Mouse (Mus musculus) lung, embryonic 16.5 days (tissue): ENCODE results near the gene Kdm2b. TPM values are rescaled to one million over a fixed set of nuclear protein-coding genes. Genes with fewer than 3 reads are reported as not detected.

Experiments
- ATAC-seq: fragments of 200-750 bp; cut with Nextera tagmentation; 2 replicates; pipeline ENCODE4 v1.8.0; 2017; ENCODE audit warnings: low read depth, mild to moderate bottlenecking, moderate library complexity
- H3K27ac ChIP-seq: fragments of 300-500 bp; sonication (generic); 2 replicates; pipeline ENCODE4 v1.5.1; 2014; ENCODE audit warnings: mild to moderate bottlenecking, control low read depth, low read length
- H3K27me3 ChIP-seq: fragments of 300-500 bp; sonication (generic); 2 replicates; pipeline ENCODE4 v1.6.1; 2014; ENCODE audit warnings: low read depth, low read length, mixed read lengths; ENCODE audit not compliant: control insufficient read depth, insufficient read depth
- H3K36me3 ChIP-seq: fragments of 300-500 bp; sonication (generic); 2 replicates; pipeline ENCODE4 v1.6.1; 2014; ENCODE audit warnings: low read length; ENCODE audit not compliant: control insufficient read depth, insufficient read depth
- H3K4me1 ChIP-seq: fragments of 300-500 bp; sonication (generic); replicated peaks from 2 replicates; pipeline ENCODE4 v1.6.1; 2014; ENCODE audit warnings: low read length, mixed read lengths; ENCODE audit not compliant: control insufficient read depth, insufficient read depth
- H3K4me2 ChIP-seq: fragments of 300-500 bp; sonication (generic); 2 replicates; pipeline ENCODE4 v1.6.1; 2014; ENCODE audit warnings: low read depth, low read length, control low read depth
- H3K4me3 ChIP-seq: fragments of 300-500 bp; sonication (generic); 2 replicates; pipeline ENCODE4 v1.5.1; 2014; ENCODE audit warnings: mild to moderate bottlenecking, low read length, control low read depth
- H3K9ac ChIP-seq: fragments of 300-500 bp; sonication (generic); 2 replicates; pipeline ENCODE4 v1.6.1; 2014; ENCODE audit warnings: low read length, control low read depth
- H3K9me3 ChIP-seq: fragments of 300-500 bp; sonication (generic); 2 replicates; pipeline ENCODE4 v1.6.1; 2016; ENCODE audit warnings: low read length; ENCODE audit not compliant: control insufficient read depth
- WGBS: fragments of 180-500 bp; shearing (Covaris S2); extraction: QIAGEN DNeasy Blood & Tissue Kit; methylation state at CpG from one replicate; pipeline ENCODE4 v1.1.7; 2014; 5-methylcytosine and 5-hydroxymethylcytosine counted together
- polyA plus RNA-seq: library from polyadenylated mRNA; unstranded; fragments of >200 nt; fragmentation: Nextera tagmentation; extraction: Ambion mirVana; gene quantifications from 2 replicates; pipeline ENCODE4 v1.2.1, GENCODE M21; 2015

Kdm2b gene
- polyA plus RNA-seq, 1 experiment from 2014 or later: 37.6 TPM

DNA sequence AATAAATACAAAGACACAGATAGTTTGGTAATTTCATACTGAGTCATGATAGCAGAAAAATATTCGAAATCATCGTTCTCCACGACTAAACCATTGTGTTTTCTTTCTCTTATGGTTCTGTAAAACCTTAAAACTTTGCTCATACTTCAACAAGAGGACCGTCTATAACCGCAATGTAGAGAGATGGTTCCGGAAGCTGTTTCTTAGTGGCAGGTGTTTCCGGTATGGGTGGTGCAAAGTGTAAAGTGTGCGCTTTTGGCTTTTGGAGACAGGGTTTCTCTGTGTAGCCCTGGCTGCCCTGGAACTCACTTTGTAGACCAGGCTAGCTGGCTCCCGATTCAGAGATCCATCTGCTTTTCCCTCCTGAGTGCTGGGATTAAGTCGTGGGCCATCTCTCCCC is 157.1 kb downstream of the Kdm2b start:
- no peak for ATAC-seq
- Histone ChIP-seq H3K36me3 (no peaks in the 10 kb centered on the region), H3K27ac (no peak overlapping the region), H3K4me2 (no peak overlapping the region), H3K9ac (no peak overlapping the region), H3K4me3 (no peak overlapping the region), H3K27me3 (no peaks in the 10 kb centered on the region), H3K4me1 (no peaks in the 10 kb centered on the region), H3K9me3 (no peaks in the 10 kb centered on the region)
- 83% methylated on average over 10 of the region's 10 CpGs for WGBS

DNA sequence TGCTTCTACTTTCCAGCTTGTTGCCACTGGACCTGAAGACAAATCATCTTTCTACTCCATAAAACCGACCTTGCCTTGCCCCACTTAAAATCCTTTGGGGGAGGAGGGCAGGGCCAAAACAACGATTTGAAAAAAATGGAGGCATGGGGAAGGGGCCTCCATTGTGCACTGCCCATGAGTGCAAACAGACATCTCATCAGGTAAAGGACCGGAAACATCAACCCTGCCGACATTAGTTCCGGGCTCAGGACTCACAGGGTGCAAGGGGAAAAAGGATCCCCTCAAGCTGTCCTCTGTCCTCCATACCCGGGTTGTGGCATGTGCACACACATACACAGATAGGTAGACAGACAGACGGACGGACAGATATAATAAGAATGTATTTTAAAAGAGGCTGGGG is 164.5 kb downstream of the Kdm2b start:
- Histone ChIP-seq H3K4me2 (no peak overlapping the region), H3K9ac (no peak overlapping the region), H3K9me3 (no peaks in the 10 kb centered on the region), H3K27me3 (no peaks in the 10 kb centered on the region), H3K27ac (no peak overlapping the region), H3K4me1 (peaks cover 2% of the 10 kb centered on the region), H3K36me3 (no peaks in the 10 kb centered on the region), H3K4me3 (no peak overlapping the region)
- ATAC-seq: no peak
- 76% methylated on average over 8 of the region's 8 CpGs for WGBS

DNA sequence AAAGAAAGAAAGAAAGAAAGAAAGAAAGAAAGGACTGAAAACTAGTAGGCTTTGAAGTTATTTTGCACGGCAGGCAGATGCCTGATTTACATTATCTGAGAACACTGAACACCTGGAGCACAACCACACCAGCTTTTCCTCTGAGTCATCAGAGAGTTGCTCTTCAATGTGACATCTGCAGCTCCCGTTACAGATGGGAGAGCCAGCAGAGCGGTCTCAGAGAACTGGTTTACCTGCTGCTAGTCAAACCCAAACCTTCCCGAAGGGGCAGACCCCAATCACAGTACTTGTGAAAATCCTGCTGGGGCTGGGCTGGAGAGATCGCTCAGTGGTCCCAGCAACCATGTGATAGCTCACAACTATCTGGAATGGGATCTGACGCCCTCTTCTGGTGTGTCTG is 165.2 kb downstream of the Kdm2b start:
- no peaks in the 10 kb centered on the region for H3K36me3 ChIP-seq
- H3K4me3 ChIP-seq: no peak overlapping the region
- 63% methylated on average over 6 of the region's 6 CpGs for WGBS
- H3K27me3 ChIP-seq: no peaks in the 10 kb centered on the region
- H3K27ac ChIP-seq: no peak overlapping the region
- no peak overlapping the region for H3K4me2 ChIP-seq
- H3K9ac ChIP-seq: no peak overlapping the region
- no peak for ATAC-seq
- H3K9me3 ChIP-seq: no peaks in the 10 kb centered on the region
- peaks cover 6% of the 10 kb centered on the region for H3K4me1 ChIP-seq

- WGBS: 58% methylated on average over 1 of the region's 1 CpGs
- no peak overlapping the region for H3K4me2 ChIP-seq
- H3K9me3 ChIP-seq: no peaks in the 10 kb centered on the region
- no peak overlapping the region for H3K9ac ChIP-seq
- no peaks in the 10 kb centered on the region for H3K27me3 ChIP-seq
- ATAC-seq: no peak
- H3K4me1 ChIP-seq: peaks cover 6% of the 10 kb centered on the region
- no peak overlapping the region for H3K27ac ChIP-seq
- H3K4me3 ChIP-seq: no peak overlapping the region
- H3K36me3 ChIP-seq: no peaks in the 10 kb centered on the region
Measured at GRCm38 (mm10) chr5:122823976-122824375, 165.6 kb downstream of the Kdm2b start.

- WGBS: 85% methylated on average over 4 of the region's 4 CpGs
- ATAC-seq: no peak
- no peak overlapping the region for H3K4me3 ChIP-seq
Measured at GRCm38 (mm10) chr5:122822441-122822840, 167.2 kb downstream of the Kdm2b start.

DNA sequence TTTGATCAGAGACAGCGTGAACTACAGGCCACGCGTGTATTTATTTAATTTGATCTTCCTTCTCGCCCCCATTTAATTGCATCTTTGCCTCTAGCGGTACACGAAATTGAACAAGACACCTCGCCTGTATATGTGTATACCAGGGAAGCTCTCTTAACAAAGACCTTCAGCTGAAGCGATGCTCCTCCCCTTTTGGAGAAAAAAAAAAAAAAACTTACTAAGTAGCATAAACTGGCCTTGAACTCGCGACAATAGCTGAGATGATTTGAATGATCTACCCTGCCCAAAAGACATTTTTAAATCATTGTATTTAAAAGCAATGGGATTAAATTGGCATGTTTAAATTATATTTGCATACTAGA is 168.1 kb downstream of the Kdm2b start:
- Histone ChIP-seq H3K27me3 (no peaks in the 10 kb centered on the region), H3K4me1 (peaks cover 6% of the 10 kb centered on the region), H3K4me2 (peak overlapping the region; percentile 60), H3K27ac (peak overlapping the region; percentile 98), H3K9ac (peak overlapping the region; percentile 71), H3K4me3 (peak overlapping the region; percentile 95), H3K36me3 (peaks cover 22% of the 10 kb centered on the region), H3K9me3 (no peaks in the 10 kb centered on the region)
- peak; percentile 45 for ATAC-seq
- under 1% methylated on average over 10 of the region's 10 CpGs for WGBS

More at GRCm38 (mm10) chr5:122822441-122822840, 167.2 kb downstream of the Kdm2b start:
- Histone ChIP-seq H3K4me1 (peaks cover 6% of the 10 kb centered on the region), H3K27ac (no peak overlapping the region), H3K27me3 (no peaks in the 10 kb centered on the region), H3K9me3 (no peaks in the 10 kb centered on the region), H3K4me2 (no peak overlapping the region), H3K36me3 (peaks cover 14% of the 10 kb centered on the region), H3K9ac (no peak overlapping the region)

GRCm38 (mm10) chr5:122820777-122821523 is 168.7 kb downstream of the Kdm2b start, which contains the start of gene Anapc5:
Anapc5 (minus strand) TSS chr5:122821339.
- ATAC-seq: peak; percentile 100
- Histone ChIP-seq H3K9ac (peak within 1 kb of the TSS; percentile 94), H3K36me3 (peaks cover 24% of the 10 kb centered on the region), H3K27ac (peak within 1 kb of the TSS; percentile 98), H3K4me3 (peak within 1 kb of the TSS; percentile 95), H3K9me3 (no peaks in the 10 kb centered on the region), H3K27me3 (no peaks in the 10 kb centered on the region), H3K4me2 (peak within 1 kb of the TSS; percentile 60), H3K4me1 (peaks cover 6% of the 10 kb centered on the region)
- under 1% methylated on average over 55 of the region's 55 CpGs for WGBS

Other genes with a start within 250 kb of the Kdm2b start
- gene Camkk2, start 210.4 kb downstream of the Kdm2b start, polyA plus RNA-seq: 30.2 and 33.1 TPM in 2 replicates
- 400 and 403 TPM in 2 replicates for gene Anapc5, start 168.5 kb downstream of the Kdm2b start, polyA plus RNA-seq
- gene Rnf34, start 139.8 kb downstream of the Kdm2b start, polyA plus RNA-seq: 29.1 and 33.6 TPM in 2 replicates
- gene Orai1, start 25.3 kb upstream of the Kdm2b start, polyA plus RNA-seq: 18.2 and 19.3 TPM in 2 replicates
- 3.9 and 7.4 TPM in 2 replicates for gene Morn3, start 57.2 kb upstream of the Kdm2b start, polyA plus RNA-seq
- gene Tmem120b, start 78.6 kb upstream of the Kdm2b start, polyA plus RNA-seq: 12.4 and 14.5 TPM in 2 replicates
- gene Rhof, start 142.9 kb upstream of the Kdm2b start, polyA plus RNA-seq: 5.3 and 5.6 TPM in 2 replicates
- 8.4 and 9.1 TPM in 2 replicates for gene Setd1b, start 152.4 kb upstream of the Kdm2b start, polyA plus RNA-seq
- 87.0 and 91.8 TPM in 2 replicates for gene Psmd9, start 179.6 kb upstream of the Kdm2b start, polyA plus RNA-seq
- gene Hpd, start 192.9 kb upstream of the Kdm2b start, polyA plus RNA-seq: 0.18 and 0.91 TPM in 2 replicates